Mouse (Mus musculus): ENCODE data around the gene Cfap43. TPM values are rescaled to one million over a fixed set of nuclear protein-coding genes. Genes with fewer than 3 reads are reported as not detected.

The Cfap43 gene
- under 1 TPM in 1 of 2 experiments, not detected in 1; 0.25 TPM for total RNA-seq (2021)

- DNase-seq (ENCODE audit: low spot score), result peak; percentile 80
- intact Hi-C loops (cut with DNase I), result no loop called here
Measured at GRCm38 (mm10) chr19:47919126-47919965, at the start of gene Cfap43, which contains the start of gene Itprip. TSS of gene Cfap43 (minus strand) at chr19:47919287. TSS of gene Itprip (minus strand) at chr19:47919299.

DNA sequence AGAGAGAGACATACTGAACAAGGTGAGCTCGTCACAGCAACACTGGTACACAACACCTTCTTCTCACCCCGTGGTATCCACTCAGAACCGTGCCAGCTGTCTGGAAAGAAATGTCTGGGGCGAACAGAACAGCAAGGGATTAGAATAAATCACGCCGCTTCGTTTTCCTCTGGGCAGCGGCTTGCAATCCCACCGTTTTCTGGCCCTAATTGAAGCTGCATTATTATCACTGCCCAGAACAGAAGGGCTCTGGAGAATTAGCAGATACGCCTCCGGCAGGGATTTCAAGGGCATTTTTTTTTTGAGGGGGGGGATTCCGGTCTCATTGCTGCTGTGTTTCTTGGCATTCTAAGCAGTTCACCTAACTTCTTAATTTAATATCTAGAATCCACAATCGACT lies 39.1 kb upstream of the Cfap43 start:
- intact Hi-C loops (cut with DNase I), result no loop called here

DNA sequence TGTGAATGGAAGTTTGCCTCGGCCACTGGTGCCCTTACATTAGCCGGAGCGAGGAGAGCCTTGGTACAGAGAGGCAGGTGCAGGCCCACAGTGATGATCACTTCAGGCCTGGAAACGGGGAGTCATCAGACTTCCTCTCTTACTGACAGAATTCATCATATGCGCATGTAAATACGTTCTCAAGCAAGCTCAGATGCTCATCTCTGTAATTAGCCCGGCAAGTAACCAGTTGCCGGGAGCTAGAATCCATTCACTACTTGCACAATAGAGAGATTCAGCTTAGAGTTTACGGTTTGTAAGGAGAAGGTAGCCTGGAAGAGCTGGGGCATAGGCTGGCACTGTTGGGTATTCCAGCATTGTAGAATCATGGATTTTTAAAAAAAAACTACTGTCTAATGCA lies 34.1 kb upstream of the Cfap43 start:
- intact Hi-C loops (cut with DNase I), result no loop called here
- DNase-seq (ENCODE audit: low spot score), result no peak

More for the DNA sequence above, 39.1 kb upstream of the Cfap43 start:
- DNase-seq (ENCODE audit: low spot score), result no peak

DNA sequence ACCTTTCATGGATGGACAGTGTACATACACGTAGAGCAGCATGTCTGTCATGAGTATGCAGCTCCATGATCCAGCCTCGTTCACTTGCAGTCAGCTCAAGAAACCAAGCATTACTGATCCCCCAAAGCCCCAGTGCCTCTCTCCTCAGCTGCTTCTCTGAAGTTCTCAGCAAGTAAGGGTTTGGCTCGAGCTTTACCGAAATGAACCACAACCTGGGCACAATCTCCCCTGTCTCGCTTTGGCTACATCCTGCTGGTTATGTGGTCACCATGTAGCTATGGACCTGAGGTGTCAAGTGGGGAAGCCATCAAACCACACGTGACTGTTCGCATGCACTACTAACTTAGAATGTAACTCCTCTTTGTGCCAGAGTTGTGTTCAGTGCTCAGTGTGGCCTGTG lies 31.9 kb upstream of the Cfap43 start:
- intact Hi-C loops (cut with DNase I), result no loop called here
- DNase-seq (ENCODE audit: low spot score), result no peak

GRCm38 (mm10) chr19:47946821-47947465 lies 27.9 kb upstream of the Cfap43 start:
- no peak for DNase-seq (ENCODE audit: low spot score)
- intact Hi-C loops (cut with DNase I), result no loop called here

- intact Hi-C loops (cut with DNase I), result no loop called here
- no peak for DNase-seq (ENCODE audit: low spot score)
Measured at GRCm38 (mm10) chr19:47939361-47939760, 20.3 kb upstream of the Cfap43 start.

GRCm38 (mm10) chr19:47937443-47938406 lies 18.6 kb upstream of the Cfap43 start, which contains the start of gene Cfap58:
TSS of gene Cfap58 (plus strand) at chr19:47937675.
- intact Hi-C loops (cut with DNase I), result no loop called here
- no peak for DNase-seq (ENCODE audit: low spot score)

- intact Hi-C loops (cut with DNase I), result no loop called here
- no peak for DNase-seq (ENCODE audit: low spot score)
Measured at GRCm38 (mm10) chr19:47936938-47937337, 17.9 kb upstream of the Cfap43 start.

DNA sequence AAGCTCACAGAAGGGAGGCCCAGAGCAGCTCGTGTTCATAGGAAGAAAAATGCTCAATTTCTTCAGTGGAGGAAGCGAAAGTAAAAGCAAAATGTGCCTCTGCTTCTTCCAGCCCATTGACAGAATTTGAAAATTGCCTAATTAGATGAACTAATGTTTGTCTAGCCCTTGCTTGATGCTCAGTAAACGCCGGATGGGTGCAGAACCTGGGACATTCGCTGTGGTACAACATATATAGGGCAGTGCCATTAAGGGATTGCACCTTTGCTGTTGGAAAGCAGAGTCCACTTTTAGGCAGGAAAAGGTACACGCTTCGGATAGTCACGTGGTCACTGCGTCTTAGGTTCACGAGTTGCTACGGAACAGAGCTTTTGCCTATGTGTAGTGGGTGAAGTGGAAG lies 17.4 kb upstream of the Cfap43 start:
- intact Hi-C loops (cut with DNase I), result no loop called here
- DNase-seq (ENCODE audit: low spot score), result no peak

DNA sequence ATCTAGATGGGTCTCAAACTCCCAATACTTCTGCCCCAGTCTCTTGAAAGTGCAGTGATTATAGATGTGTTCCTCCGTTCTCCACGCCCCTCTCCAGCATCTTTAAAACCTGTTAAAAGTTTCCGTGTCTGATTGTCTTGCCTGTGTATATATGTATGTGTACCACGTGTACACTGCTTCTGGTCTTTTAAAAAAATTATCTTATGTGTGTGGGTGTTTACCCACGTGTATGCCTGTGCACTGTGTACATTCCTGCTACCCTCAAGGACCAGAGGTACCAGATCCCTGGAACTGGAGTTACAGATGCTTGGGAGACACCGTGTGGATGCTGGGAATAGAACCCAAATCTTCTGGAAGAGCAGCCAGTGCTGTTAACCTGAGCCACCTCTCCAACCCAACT lies 16.4 kb upstream of the Cfap43 start:
- intact Hi-C loops (cut with DNase I), result no loop called here
- DNase-seq (ENCODE audit: low spot score), result no peak

DNA sequence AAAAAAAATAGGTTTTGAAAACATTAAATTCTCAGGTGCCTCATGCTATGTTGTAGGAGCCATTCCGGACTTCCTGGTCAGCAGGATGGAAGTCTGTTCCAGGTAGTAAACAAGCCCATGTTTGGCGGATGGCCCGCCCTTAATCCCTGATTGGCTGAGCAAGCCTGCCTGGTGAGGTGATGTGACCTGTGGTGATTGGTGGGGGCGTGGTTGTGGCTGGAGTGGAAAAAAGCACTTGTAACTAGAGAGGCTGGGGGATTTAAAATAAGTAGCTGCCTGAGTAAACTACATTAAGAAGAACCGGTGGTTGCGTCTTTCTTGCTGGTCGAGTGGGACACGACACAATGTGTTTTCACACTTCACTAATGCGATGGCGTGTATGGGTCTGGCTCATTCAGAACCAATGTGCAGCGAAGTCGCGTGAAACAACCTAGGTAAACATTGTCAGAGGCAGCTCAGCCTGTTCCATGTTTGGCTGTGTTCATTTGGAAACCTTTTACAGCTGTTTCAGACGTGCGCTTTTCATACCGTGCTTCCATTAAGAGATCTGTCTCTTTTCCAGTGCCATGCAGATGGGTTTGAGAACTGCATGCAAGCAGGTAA lies 15.7 kb upstream of the Cfap43 start:
- DNase-seq (ENCODE audit: low spot score), result no peak
- intact Hi-C loops (cut with DNase I), result no loop called here

GRCm38 (mm10) chr19:47934146-47934545 lies 15.1 kb upstream of the Cfap43 start:
- no peak for DNase-seq (ENCODE audit: low spot score)
- intact Hi-C loops (cut with DNase I), result no loop called here

GRCm38 (mm10) chr19:47931982-47932638 lies 13.0 kb upstream of the Cfap43 start:
- intact Hi-C loops (cut with DNase I), result loop anchor here (1.0 to 2.0 kb wide), 2 partner anchors 50 to 273 kb away; no protein-coding TSS in a partner anchor
- DNase-seq (ENCODE audit: low spot score), result no peak

- intact Hi-C loops (cut with DNase I), result no loop called here
- DNase-seq (ENCODE audit: low spot score), result no peak
Measured at GRCm38 (mm10) chr19:47929043-47929442, 10.0 kb upstream of the Cfap43 start.

DNA sequence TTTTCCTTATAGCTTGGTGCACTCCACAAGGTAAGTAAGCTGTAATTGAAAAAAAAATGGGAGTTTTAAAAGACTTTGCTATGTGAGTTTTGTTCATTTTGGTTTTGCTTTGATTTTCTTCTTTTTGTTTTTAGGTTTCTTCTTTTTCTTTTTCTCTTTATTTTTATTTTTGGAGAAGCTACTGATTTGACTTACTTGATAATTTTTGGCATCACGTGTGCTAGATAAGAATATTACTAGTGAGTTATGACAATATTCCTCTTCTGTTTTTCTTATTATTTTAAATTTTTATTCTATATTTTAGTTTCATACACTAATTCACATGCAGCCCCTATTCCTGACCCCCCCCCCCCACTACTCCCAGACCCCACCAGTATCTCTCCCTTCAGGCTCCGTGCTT lies 7.9 kb upstream of the Cfap43 start:
- intact Hi-C loops (cut with DNase I), result no loop called here
- no peak for DNase-seq (ENCODE audit: low spot score)

DNA sequence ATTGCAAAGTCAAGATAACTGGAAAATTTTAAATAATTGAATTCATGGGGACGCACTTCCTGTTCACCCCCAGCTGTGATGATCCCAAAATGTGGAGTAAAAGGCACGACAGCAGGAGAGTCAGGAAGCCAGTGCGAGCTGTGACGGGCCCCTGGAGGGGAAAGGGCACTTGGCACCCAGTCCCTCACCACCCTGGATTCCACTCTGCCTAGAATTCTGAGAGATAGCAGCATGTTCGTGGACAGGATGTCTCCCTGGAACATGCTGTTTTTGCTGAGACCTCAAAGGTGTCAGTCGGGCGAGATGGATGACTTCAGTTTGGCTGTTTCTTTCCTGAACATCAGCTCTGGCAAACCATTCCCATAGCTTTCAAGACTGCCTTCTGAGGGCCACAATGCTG lies 6.7 kb upstream of the Cfap43 start:
- no peak for DNase-seq (ENCODE audit: low spot score)
- intact Hi-C loops (cut with DNase I), result no loop called here

DNA sequence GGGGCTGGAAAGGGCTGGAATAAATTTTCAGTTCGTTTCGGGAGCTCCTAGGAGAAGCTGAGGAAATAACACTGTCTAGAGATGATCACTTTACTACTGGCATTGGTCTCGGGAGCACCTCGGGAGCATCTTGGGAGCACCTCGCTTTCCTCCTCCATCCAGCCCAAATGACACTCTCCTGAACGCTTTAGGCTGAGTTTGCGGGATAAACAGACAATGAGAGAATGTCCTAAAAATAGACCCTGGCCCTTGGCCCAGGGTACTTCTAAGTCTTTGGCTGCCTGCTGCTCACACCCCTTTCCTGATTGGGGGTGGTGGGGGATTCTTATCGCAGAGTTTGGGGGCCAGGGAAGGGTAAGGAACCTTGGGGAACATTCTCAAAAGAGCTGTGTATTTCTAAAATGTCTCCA lies 884 bp upstream of the Cfap43 start:
- peak; percentile 33 for DNase-seq (ENCODE audit: low spot score)
- intact Hi-C loops (cut with DNase I), result no loop called here

GRCm38 (mm10) chr19:47918455-47919101 lies 509 bp downstream of the Cfap43 start:
- intact Hi-C loops (cut with DNase I), result no loop called here
- no peak for DNase-seq (ENCODE audit: low spot score)

- no peak for DNase-seq (ENCODE audit: low spot score)
- intact Hi-C loops (cut with DNase I), result no loop called here
Measured at GRCm38 (mm10) chr19:47918016-47918415, 1.1 kb downstream of the Cfap43 start.
